Mouse (Mus musculus) neutrophil, adult 5-6 weeks (primary cell): Measurements from ENCODE around the gene Cpxm2. TPM values are rescaled to one million over a fixed set of nuclear protein-coding genes. Genes with fewer than 3 reads are reported as not detected.

ENCODE experiments used
- ATAC-seq: fragments of 151-379, 151-347 bp; 2 replicates; pipeline ENCODE4 v1.8.0; 2017; ENCODE audit warnings: mild to moderate bottlenecking, moderate TSS enrichment; ENCODE audit not compliant: insufficient number of reproducible peaks, poor library complexity, low FRiP score, severe bottlenecking; ENCODE audit errors: extremely low read depth
- total RNA-seq: library from RNA; stranded (forward); fragments of 200-1000 nt; gene quantifications from 2 replicates; pipeline ENCODE4 v1.2.3, GENCODE M21; 2017

Gene Cpxm2
- total RNA-seq = 0.37 TPM in 1 of 2 replicates, not detected in the other

DNA sequence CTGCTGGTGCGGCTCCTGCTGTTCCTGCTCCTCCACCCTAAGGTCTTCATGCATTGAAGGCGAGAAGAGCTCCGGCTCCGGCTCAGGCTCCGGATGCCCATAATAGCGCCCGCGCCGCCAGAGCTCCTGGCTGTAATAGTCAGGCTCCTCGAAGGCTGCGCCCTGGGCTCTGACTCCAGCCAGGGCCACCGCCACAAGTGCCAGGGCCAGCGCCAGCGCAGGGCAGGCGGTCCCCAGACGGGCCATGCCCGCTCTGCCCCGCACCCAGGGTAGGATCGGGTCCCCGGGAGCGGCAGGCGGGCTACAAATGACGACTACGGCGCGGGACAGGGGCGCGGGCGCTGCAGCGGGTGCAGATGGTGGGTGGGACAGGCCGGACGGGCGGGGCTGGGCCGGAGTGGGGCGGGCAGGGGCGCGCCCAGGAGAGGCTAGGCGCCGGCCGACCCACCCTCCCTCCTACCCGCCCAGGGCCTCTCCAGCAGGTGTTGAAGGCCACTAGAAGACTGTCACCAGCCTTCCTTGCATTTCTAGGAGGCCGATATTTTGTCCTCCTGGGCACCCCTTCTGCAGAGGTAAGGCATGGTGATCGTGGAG lies at the start of gene Cpxm2:
Gene Cpxm2 (minus strand): TSS at position 372 of the 594 bp plus-strand sequence.
- no peak for ATAC-seq

DNA sequence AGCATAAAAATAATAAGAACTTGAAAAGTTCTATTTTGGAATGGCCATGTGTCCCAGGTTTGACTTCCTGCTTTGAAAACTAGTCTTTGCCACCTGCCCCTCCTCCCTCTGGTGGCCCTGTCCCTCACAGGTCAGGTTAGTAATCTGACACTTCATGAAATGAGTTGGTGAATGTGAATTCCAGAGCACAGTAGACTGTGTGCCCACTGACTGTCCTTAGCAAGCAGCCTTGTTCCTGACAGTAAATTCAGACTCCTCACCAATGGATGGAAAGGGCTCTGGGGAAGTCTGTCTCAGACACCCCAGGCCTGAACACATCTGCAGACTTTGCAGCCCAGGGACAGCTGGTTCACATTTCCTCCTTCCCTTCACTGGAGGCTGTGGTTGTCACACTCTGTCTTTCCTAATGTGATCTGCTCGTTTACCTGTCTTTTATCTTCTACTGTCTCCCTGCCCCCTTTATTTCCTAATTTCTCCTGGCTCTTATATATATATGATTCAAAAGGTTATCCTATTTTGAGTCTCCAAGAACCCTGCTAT lies 49.6 kb upstream of the Cpxm2 start:
- ATAC-seq = no peak

DNA sequence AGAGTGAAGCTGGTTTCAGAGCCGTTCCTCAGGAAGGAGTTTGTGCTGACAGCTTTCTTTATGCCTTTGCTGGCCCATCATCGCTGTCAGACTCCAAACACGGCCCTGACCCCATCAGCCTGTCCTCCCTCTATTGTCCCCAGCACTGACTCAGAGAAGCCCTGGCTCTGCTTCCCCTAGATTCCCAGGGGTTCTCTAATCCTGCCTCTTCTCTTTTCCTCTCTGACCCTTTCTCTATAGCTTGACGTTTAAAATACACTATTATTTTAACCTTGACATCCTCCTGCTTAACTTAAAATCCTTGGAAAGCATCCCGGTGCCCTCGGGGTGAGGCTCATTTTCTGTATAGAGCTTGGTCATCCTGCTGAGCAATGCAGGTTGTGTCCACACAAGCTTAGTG lies 45.1 kb upstream of the Cpxm2 start:
- ATAC-seq = no peak

DNA sequence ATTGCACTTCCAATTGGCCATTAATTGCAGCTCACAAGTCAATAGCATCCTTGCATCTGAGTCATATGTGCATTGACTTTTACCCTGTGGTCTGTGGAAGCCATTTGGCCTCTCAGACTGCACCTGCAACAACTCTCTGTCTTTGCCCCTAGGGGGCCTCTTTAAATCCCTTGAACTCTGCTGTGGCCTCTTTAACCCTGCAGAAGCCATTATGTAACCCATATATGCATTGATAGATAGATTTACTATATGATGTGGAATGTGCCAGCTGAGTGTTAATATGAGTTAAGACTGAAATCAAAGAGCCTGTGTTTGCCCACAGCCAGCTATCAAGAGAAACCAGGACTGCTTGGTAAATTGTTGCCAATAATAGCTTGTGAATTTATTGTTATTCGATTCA lies 44.3 kb upstream of the Cpxm2 start:
- ATAC-seq = no peak

DNA sequence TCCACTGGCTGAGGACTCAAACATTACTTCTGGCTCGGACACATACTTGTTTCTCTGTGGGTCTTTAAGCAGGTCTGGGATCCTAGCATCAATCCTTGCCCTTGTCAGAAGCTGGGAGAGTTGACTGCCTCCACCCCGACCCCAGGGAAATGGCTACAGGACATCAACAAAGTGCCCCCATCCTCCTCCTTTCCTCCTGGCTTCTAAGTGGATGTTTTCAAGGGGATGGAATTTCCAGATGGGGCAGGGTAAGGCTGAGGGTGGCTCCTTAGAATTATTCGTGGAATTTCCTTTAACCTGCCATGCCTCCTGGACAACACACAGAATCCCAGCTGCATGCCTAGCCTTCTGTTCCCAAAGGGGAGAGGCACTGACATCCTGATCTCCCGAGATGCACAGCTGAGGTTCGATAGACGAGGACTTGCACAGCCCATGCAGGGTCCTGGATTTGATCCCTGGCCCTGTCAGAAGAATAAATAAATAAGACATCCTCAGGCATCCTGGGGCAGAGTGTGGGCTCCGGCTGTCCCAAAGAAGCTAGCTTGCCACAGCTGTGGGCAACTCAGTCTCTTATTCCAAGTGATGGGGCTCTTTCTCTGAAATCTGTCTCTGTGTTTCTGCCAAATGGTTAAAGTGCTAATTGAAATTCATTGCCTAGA lies 43.4 kb upstream of the Cpxm2 start:
- no peak for ATAC-seq

DNA sequence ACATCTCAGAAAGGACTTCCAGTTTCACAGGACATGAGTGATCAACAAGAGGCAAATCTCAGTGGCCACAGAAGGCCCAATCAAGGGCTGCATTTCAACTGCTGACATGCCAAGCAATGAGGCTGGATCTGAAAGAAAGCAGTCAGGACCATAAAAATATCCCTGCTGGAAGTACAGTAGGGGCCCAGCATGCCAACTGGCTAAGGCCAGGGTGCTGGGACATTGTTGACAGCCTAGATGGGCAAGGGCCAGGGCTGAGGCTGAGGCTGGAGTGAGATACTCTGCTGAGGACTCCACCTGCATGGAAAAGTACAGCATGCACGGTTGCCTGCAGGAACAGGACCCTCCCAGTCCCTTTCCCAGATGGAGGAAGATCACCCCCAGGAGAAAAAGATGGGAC lies 42.0 kb upstream of the Cpxm2 start:
- ATAC-seq = no peak

DNA sequence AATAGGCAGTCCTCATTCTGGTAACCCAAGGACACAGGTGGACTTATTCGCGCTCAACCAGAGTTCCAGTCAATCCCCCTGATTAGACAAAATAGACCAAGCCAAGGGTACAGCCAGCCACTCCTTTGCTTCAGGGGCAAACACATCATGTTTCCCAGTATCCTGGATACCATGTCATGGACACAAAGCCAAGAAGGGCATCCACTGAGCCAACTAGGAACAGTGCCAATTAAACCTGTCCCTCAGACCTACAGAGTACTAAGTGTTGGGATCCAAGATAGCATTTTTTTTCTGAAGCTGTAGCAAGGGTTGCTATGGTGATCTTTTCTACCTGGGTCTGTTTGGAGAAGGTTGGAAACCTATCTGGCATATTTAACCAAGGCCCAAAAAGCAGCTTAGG lies 39.1 kb upstream of the Cpxm2 start:
- ATAC-seq = no peak

DNA sequence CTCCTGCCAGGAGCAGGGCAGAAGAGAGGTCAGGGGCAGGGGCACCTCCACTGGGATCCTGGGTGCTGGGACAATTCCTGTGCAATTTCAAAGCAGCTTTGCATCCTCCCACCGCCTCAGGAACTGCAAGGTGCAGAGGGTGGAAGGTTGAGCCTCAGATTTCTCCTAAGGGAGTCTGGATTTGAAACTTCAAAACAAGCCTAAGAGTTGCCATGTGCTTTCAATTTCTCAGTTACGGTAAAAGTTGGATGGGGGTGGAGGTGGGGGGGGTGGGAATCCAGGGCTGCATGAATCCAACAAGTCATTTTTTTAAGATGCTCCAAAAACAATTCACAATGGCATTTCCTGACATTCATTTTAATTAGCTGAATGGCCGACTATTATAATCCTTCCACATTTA lies 32.9 kb upstream of the Cpxm2 start:
- no peak for ATAC-seq

DNA sequence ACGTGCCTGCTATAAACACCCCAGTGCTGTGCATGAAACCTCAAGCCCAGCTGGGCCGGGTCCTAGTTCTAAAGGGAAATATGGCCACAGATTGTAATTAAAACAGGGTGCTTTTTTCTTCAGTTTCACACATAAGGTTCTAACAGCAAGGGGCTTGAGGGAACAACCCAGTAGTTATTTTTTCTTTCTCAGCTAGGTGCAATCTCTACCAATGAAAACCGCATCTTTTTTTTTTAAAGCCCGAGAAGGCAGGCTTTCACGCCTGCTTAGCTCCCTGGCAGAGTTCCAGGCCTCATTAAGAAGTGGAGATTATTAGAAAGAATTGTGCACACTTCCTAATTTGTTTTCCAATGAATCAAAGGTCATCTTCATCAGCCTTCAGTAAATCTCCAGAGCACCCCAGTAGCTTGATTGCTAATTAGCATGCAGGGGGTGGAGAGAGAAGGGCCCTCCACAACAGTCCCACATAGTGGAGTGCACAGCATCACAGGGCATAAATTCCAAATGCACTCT lies 29.4 kb upstream of the Cpxm2 start:
- no peak for ATAC-seq

DNA sequence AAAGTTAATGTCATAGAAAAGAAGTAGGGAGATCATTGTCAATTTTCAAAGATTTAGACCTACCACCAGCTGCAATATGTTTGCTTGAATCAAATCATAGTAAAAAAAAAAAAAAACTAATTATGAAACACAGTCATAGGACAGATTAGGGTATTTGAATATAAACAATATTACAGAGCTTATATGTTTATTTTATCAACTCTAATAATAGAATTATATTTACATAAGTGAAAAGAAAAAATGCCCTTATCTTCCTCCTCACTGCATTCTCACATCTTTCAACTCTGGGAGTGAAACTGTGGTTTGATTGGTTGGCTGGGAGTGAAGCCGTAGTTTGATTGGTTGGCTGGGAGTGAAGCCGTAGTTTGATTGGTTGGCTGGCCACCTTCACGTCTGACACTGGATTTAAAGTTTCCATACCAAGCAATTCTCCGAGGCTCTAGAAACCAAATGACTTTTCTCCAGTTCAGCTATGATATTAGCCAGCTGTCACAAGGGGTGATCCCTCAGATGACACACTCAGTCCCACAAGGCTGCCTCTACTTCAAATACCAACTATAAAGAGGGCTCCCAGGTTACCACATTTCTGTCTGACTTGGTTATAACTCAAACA lies 27.2 kb upstream of the Cpxm2 start:
- no peak for ATAC-seq

DNA sequence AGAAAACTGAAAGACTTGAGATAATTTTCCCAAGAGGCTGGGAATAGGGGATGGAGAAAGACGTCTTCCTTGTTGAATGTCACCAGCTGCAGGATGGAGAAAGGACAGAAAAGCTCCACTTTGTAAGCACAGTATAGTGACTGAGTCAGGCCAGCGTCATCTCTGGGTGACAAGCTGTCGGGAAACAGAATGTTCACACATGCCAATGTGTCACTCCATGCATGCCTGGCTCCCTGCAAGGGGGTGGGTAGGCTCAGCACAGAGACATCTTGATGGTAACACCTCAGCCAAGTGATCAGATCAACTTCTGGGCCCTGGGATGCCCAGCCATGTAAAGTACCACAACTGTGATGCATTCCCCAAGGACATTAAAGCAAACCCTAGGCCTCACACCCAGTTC lies 26.5 kb upstream of the Cpxm2 start:
- no peak for ATAC-seq

DNA sequence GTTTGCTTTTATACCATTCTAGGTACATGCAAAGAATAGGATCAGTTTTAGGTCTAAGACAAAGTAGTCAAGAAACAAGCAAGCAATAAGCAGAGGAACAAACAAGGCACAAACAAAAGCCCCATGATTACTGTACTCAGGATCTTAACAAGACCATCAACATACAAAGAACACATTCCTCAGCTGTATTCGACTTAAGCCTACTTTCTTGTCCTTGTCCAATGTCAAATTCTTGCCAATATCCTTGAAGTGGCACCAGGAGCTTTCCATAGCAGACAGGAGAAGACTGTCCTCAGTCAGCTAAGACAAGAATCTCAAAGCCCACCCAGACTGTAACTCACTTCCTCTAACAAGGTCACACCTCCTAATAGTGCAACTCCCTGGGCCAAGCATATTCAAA lies 24.5 kb upstream of the Cpxm2 start:
- ATAC-seq = no peak

DNA sequence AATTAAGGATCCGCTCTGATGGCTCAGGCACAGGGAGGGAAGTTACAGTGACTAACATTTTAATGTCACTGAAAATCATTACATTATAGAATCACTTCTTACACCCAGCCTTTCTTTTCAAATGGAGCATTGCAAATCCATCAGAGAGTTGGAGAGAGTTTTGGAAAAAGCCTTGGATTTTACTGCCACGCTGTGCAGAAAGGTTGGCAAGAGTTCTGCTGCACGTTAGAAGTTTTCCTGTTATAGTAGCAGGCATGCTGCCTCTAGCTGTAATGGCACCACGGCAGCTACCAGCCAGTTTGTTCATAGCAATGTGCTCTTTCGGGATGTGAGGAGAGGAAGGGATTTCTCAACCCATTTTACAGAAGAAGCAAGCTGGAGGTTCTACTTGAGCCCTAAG lies 20.2 kb upstream of the Cpxm2 start:
- no peak for ATAC-seq

DNA sequence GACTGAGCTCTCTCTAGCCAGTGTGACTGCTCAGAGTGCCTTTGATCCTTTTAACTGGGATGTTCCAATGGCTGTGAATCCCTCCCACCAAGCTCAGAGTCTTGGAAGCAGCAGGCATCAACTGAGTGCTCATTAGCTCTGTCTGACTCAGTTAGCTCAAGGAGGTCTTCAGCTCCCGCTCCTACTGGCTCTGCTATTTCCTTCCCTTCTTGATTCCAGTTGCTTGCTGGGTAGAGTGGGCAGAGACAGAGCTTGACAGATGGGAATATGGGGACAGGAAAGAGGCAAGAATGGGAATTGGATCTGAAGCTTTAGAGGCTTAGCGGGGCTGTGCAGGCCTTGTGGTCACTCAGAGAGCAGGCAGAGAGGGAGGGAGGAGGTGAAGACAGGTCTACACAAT lies 19.8 kb upstream of the Cpxm2 start:
- ATAC-seq = no peak

DNA sequence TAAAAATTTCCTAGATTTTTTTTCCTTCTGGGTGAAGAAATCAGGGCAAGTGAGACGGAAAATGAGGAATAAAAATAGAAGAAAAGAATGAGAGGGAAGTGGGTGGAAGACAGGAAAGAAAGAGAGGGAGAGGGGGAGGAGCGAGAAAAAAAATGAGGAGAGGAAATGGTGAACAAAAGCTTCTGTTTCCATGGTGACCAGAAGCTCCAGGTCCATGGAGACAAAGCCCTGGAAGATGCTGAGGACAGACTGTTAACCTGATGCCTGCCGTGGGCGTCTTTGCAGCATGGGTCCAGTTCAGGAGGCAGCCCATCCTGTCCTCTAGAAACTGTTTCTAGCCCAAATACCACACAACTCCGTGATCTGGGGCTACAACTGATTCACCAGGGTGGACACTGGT lies 17.7 kb upstream of the Cpxm2 start:
- ATAC-seq = no peak

DNA sequence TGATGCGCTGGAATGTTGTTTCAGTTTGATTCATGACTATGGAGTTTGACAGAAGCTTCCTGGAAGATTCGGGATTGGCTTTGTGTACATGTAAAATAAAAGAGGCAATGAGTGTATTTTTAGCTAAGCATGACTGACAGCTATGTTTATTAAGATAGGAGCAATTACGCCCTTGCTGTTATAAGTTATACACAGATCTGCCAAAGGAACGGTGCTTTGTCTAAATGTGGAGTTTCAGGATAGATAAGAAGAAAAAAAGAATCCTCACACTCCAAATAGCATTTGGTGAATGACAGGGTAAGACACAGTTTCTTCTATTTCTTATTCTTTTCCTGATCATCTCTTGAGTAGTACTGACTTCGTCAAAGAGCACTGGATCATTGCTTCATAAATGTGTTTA lies 17.2 kb upstream of the Cpxm2 start:
- ATAC-seq = no peak

DNA sequence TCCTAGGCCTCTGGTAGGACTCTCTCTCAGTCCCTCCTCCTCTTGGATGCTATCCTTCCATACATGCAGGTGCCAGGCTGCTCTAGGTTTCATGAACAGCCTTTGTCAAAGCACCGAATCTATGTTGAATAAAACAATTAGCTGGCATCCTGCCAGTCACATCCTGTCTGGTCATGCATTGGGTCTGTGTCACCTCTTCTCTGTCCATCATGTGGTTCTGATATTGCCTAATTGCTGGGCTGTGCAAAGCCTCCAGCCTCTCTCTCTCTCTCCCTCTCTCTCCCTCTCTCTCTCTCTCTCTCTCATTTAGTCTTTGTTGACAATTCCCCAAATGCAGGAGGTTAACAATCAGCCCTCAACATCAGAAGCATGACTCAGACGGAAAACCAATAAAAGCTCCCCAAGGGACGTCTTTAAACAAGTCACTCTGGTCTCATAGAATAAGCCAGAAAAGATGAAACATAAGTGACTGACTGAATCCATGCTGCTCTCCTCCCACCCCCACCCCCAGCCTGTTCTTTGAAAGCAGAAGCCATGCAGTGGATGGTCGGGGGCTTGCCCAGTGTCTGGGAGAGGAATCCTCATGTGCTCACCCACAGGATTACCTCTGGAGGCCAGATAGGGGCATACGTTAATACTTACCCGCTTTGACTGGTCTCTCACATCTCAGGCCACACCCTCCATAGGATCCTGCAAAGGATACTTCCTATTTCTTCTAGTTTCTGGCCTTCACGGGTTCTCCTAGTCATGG lies 15.1 kb upstream of the Cpxm2 start:
- ATAC-seq = no peak

DNA sequence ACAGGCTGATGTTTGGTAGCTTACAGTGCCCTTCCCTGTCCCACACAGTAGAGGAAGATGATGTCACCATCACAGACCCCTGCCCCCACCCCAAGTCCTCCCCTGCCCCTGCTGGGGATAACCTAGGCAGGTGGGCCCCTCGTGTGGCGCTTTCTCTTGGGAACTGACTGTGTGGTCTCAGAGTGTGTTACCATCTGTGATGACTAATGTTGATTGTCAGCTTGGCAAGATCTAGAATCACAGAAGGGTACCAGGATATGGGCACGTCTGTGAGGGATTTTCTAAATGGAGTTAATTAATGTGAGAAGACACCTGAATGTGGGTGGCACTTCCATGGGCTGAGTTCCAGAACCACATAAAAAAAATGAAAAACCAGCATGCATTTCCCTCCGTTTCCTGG lies 12.7 kb upstream of the Cpxm2 start:
- ATAC-seq = no peak

DNA sequence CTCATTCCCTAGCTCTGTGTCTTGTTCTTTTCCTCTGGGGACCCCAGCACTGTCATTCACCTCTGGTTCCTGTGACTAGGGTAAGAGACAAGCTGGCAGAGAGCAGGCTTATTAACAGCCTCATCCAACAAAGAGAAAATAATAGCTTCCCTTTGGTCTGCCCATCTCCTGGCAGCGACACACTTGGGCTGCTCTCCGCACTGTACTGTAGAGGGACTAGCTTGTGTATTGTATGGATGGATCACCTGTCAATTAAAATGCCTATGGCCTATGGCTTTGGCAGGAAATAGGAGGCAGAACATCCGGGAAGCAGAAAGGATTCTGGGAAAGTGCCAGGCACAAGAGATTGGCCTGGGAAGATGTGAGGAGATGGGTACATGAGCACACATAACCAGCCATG lies 7.7 kb upstream of the Cpxm2 start:
- no peak for ATAC-seq
